ENCODE assay signal across 8 mouse cellular contexts in the genomic region with DNA sequence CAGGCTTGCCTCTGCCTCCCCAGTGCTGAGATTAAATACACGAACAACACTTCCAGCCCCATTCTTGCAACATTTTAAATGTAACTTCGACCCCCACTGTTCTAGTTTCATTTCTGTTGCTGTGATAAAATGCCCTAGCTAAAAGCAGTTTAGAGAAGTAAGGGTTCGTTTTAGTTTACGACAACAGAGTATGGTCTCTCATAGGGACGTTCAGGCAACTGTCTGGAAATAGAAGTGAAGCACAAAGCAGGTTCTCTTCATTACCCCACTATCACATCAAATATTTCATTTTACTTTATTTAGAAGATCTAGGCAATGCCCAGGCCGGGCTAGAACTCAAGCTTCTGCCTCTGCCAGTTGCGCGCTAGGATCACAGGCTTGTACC. TPM values are rescaled to one million over a fixed set of nuclear protein-coding genes. Genes with fewer than 3 reads are reported as not detected.
DNase-seq lines count a peak whose midpoint lies in the region; ATAC-seq and TF ChIP-seq lines count a peak whose summit lies in the region.

No protein-coding gene starts in this region.

- no peaks in the 10 kb centered on the region for H3K9me3 ChIP-seq in erythroblast, embryonic 14.5 days (ENCODE audit: control insufficient read depth, low read length)
- no peaks in the 10 kb centered on the region for H3K9me3 ChIP-seq in liver, embryonic 16.5 days (replicated peaks; ENCODE audit: control insufficient read depth, low read length)

- no peak for ATAC-seq in erythroblast, adult 5-6 weeks (replicated peaks; ENCODE audit: low FRiP score, poor library complexity, severe bottlenecking)
- ATAC-seq in liver, embryonic 16.5 days (ENCODE audit: low read depth): no peak

- no peaks in the 10 kb centered on the region for H3K27me3 ChIP-seq in erythroblast, embryonic 14.5 days (ENCODE audit: control insufficient read depth)
- no peaks in the 10 kb centered on the region for H3K27me3 ChIP-seq in thymus, adult 2 months (ENCODE audit: control insufficient read depth, insufficient read depth, low read length)
- no peaks in the 10 kb centered on the region for H3K27me3 ChIP-seq in liver, embryonic 16.5 days (ENCODE audit: control insufficient read depth, insufficient read depth, low read depth, low read length)

- H3K27ac ChIP-seq in thymus, adult 2 months (ENCODE audit: control insufficient read depth, insufficient read depth, low read length): peak overlapping the region; percentile 72; the same call in 1 of the 2 replicates
- H3K27ac ChIP-seq in liver, embryonic 16.5 days (ENCODE audit: low read length): peak overlapping the region; percentile 97

- H3K4me1 ChIP-seq in erythroblast, embryonic 14.5 days (ENCODE audit: control insufficient read depth): peaks cover 64% of the 10 kb centered on the region
- peaks cover 11% of the 10 kb centered on the region for H3K4me1 ChIP-seq in thymus, adult 2 months (replicated peaks; ENCODE audit: control insufficient read depth, insufficient read depth, low read length)
- peaks cover 26% of the 10 kb centered on the region for H3K4me1 ChIP-seq in liver, embryonic 16.5 days (ENCODE audit: control insufficient read depth, low read depth, low read length)

- TF ChIP-seq CTCF in thymus, adult 2 months (IDR thresholded peaks at IDR 0.05; ENCODE audit: borderline replicate concordance, control insufficient read depth, extremely low read depth, insufficient read depth, low read length, poor library complexity): no peak

- TF ChIP-seq POLR2A in thymus, adult 2 months (IDR thresholded peaks at IDR 0.05; ENCODE audit: control insufficient read depth, extremely low read depth, insufficient read depth, low read length, poor library complexity): no peak

- DNase-seq in thymus, adult 2 months: no peak
- no peak for DNase-seq in thymus, postnatal 36 days
- no peak for DNase-seq in urinary bladder, adult 18-20 months (ENCODE audit: low spot score in 2 of 2)
- DNase-seq in cerebellum, postnatal 14 days: no peak
- DNase-seq in adrenal gland, postnatal 14 days: no peak

- H3K4me2 ChIP-seq in liver, embryonic 16.5 days (ENCODE audit: low read depth, low read length): peak overlapping the region; percentile 85

- 33% methylated on average over 8 of the region's 8 CpGs for WGBS in thymus, adult 2 months
- WGBS in liver, embryonic 16.5 days (ENCODE audit: insufficient replicate concordance): 17% methylated on average over 8 of the region's 8 CpGs

- peak overlapping the region; percentile 75 for H3K9ac ChIP-seq in liver, embryonic 16.5 days (ENCODE audit: low read depth, low read length)

- H3K4me3 ChIP-seq in erythroblast, embryonic 14.5 days (replicated peaks): peak overlapping the region; percentile 77
- H3K4me3 ChIP-seq in thymus, adult 2 months (ENCODE audit: control insufficient read depth, insufficient read depth, low read length): peak overlapping the region; percentile 87
- peak overlapping the region; percentile 75 for H3K4me3 ChIP-seq in liver, embryonic 16.5 days (ENCODE audit: low read depth, low read length)

- peaks cover 36% of the 10 kb centered on the region for H3K36me3 ChIP-seq in erythroblast, embryonic 14.5 days (ENCODE audit: control insufficient read depth)
- H3K36me3 ChIP-seq in thymus, adult 2 months (ENCODE audit: control insufficient read depth, insufficient read depth, low read length): peaks cover 4% of the 10 kb centered on the region; the same call in 1 of the 2 replicates
- no peaks in the 10 kb centered on the region for H3K36me3 ChIP-seq in liver, embryonic 16.5 days (ENCODE audit: control insufficient read depth, insufficient read depth)

RNA-seq across cellular contexts. Expression of gene Dbnl, which starts 0.6 kb away (rescaled TPM):
- polyA plus RNA-seq in erythroblast, embryonic 14.5 days (2012): 5.7 and 5.8 TPM in 2 replicates
- total RNA-seq in erythroblast, adult 5-6 weeks (2015; ENCODE audit: low replicate concordance): 14.4 and 17.1 TPM in 2 replicates
- 26.0 and 32.9 TPM in 2 replicates for total RNA-seq in erythroblast, adult 5-6 weeks (2017; ENCODE audit: low replicate concordance)
- 121 and 136 TPM in 2 replicates for polyA plus RNA-seq in thymus, adult 2 months (2012; rRNA removed)
- polyA plus RNA-seq in liver, embryonic 16.5 days (2015; fragmentation: Nextera tagmentation; extraction: Ambion mirVana): 43.5 and 43.9 TPM in 2 replicates
- 51.7 and 62.9 TPM in 2 replicates for total RNA-seq in adrenal gland, postnatal 14 days (2021)

RNA-seq across cellular contexts. Expression of gene Pgam2, which starts 15.9 kb away (rescaled TPM):
- not detected in 2 replicates for polyA plus RNA-seq in erythroblast, embryonic 14.5 days (2012)
- total RNA-seq in erythroblast, adult 5-6 weeks (2015; ENCODE audit: low replicate concordance): not detected in 2 replicates
- total RNA-seq in erythroblast, adult 5-6 weeks (2017; ENCODE audit: low replicate concordance): not detected in 2 replicates
- 11.1 and 38.2 TPM in 2 replicates for polyA plus RNA-seq in thymus, adult 2 months (2012; rRNA removed)
- polyA plus RNA-seq in liver, embryonic 16.5 days (2015; fragmentation: Nextera tagmentation; extraction: Ambion mirVana): 7.7 and 15.3 TPM in 2 replicates
- total RNA-seq in adrenal gland, postnatal 14 days (2021): not detected in 2 replicates

RNA-seq across cellular contexts. Expression of gene Urgcp, which starts 25.5 kb away (rescaled TPM):
- 0.40 and 0.51 TPM in 2 replicates for polyA plus RNA-seq in erythroblast, embryonic 14.5 days (2012)
- 0.19 and 2.3 TPM in 2 replicates for total RNA-seq in erythroblast, adult 5-6 weeks (2015; ENCODE audit: low replicate concordance)
- 1.2 and 3.2 TPM in 2 replicates for total RNA-seq in erythroblast, adult 5-6 weeks (2017; ENCODE audit: low replicate concordance)
- polyA plus RNA-seq in thymus, adult 2 months (2012; rRNA removed): 22.2 and 22.4 TPM in 2 replicates
- 8.4 and 9.4 TPM in 2 replicates for polyA plus RNA-seq in liver, embryonic 16.5 days (2015; fragmentation: Nextera tagmentation; extraction: Ambion mirVana)
- total RNA-seq in adrenal gland, postnatal 14 days (2021): 56.0 and 56.9 TPM in 2 replicates

RNA-seq across cellular contexts. Expression of gene Polm, which starts 50.2 kb away (rescaled TPM):
- polyA plus RNA-seq in erythroblast, embryonic 14.5 days (2012): 0.09 and 0.13 TPM in 2 replicates
- 0.58 and 3.3 TPM in 2 replicates for total RNA-seq in erythroblast, adult 5-6 weeks (2015; ENCODE audit: low replicate concordance)
- total RNA-seq in erythroblast, adult 5-6 weeks (2017; ENCODE audit: low replicate concordance): 0.28 and 1.5 TPM in 2 replicates
- polyA plus RNA-seq in thymus, adult 2 months (2012; rRNA removed): 56.8 and 63.9 TPM in 2 replicates
- 1.9 and 2.0 TPM in 2 replicates for polyA plus RNA-seq in liver, embryonic 16.5 days (2015; fragmentation: Nextera tagmentation; extraction: Ambion mirVana)
- total RNA-seq in adrenal gland, postnatal 14 days (2021): 8.4 and 11.9 TPM in 2 replicates
